Mouse (Mus musculus) kidney, embryonic 14.5 days (tissue): ENCODE results near the gene Kidins220. TPM values are rescaled to one million over a fixed set of nuclear protein-coding genes. Genes with fewer than 3 reads are reported as not detected.

ENCODE experiments used
- ATAC-seq: fragments of 200-750 bp; cut with Nextera tagmentation; 2 replicates; pipeline ENCODE4 v1.8.0; 2017; ENCODE audit warnings: moderate number of reproducible peaks, mild to moderate bottlenecking, moderate TSS enrichment, moderate library complexity; ENCODE audit not compliant: low FRiP score, low TSS enrichment
- H3K27ac ChIP-seq: fragments of 300-500 bp; sonication (generic); 2 replicates; pipeline ENCODE4 v1.5.1; 2014; ENCODE audit warnings: low read depth, mild to moderate bottlenecking, low read length, moderate library complexity, mixed read lengths
- H3K27me3 ChIP-seq: fragments of 300-500 bp; sonication (generic); 2 replicates; pipeline ENCODE4 v1.6.1; 2014; ENCODE audit warnings: mild to moderate bottlenecking, low read length; ENCODE audit not compliant: control insufficient read depth, insufficient read depth
- H3K36me3 ChIP-seq: fragments of 300-500 bp; sonication (generic); 2 replicates; pipeline ENCODE4 v1.6.1; 2014; ENCODE audit warnings: low read length, mixed read lengths; ENCODE audit not compliant: control insufficient read depth, insufficient read depth
- H3K4me1 ChIP-seq: fragments of 300-500 bp; sonication (generic); 2 replicates; pipeline ENCODE4 v1.6.1; 2014; ENCODE audit warnings: low read length, mixed read lengths; ENCODE audit not compliant: control insufficient read depth, insufficient read depth
- H3K4me2 ChIP-seq: fragments of 300-500 bp; sonication (generic); replicated peaks from 2 replicates; pipeline ENCODE4 v1.6.1; 2014; ENCODE audit warnings: low read depth, mild to moderate bottlenecking, low read length
- H3K4me3 ChIP-seq: fragments of 300-500 bp; sonication (generic); 2 replicates; pipeline ENCODE4 v1.5.1; 2014; ENCODE audit warnings: mild to moderate bottlenecking, low read length
- H3K9ac ChIP-seq: fragments of 300-500 bp; sonication (generic); 2 replicates; pipeline ENCODE4 v1.6.1; 2014; ENCODE audit warnings: low read depth, mild to moderate bottlenecking, low read length, moderate library complexity
- H3K9me3 ChIP-seq: fragments of 300-500 bp; sonication (generic); 2 replicates; pipeline ENCODE4 v1.6.1; 2016; ENCODE audit warnings: low read length; ENCODE audit not compliant: control insufficient read depth
- WGBS: fragments of 180-500 bp; shearing (Covaris S2); extraction: QIAGEN DNeasy Blood & Tissue Kit; methylation state at CpG from one replicate; pipeline ENCODE4 v1.1.7; 2014; 5-methylcytosine and 5-hydroxymethylcytosine counted together
- polyA plus RNA-seq: library from polyadenylated mRNA; unstranded; fragments of >200 nt; fragmentation: Nextera tagmentation; extraction: Ambion mirVana; gene quantifications from 2 replicates; pipeline ENCODE4 v1.2.1, GENCODE M21; 2014

Kidins220 gene
- polyA plus RNA-seq, 1 experiment from 2014 or later, result 38.2 TPM

GRCm38 (mm10) chr12:25095974-25096639 lies 121.4 kb downstream of the Kidins220 start:
- H3K9ac ChIP-seq, result peak overlapping the region; percentile 85
- peak overlapping the region; percentile 79 for H3K4me2 ChIP-seq
- no peaks in the 10 kb centered on the region for H3K27me3 ChIP-seq
- H3K4me3 ChIP-seq, result peak overlapping the region; percentile 82
- H3K4me1 ChIP-seq, result peaks cover 33% of the 10 kb centered on the region
- H3K36me3 ChIP-seq, result peaks cover 6% of the 10 kb centered on the region; the same call in 1 of the 2 replicates
- peak overlapping the region; percentile 98 for H3K27ac ChIP-seq
- H3K9me3 ChIP-seq, result no peaks in the 10 kb centered on the region
- ATAC-seq, result peak; percentile 85
- under 1% methylated on average over 41 of the region's 41 CpGs for WGBS

DNA sequence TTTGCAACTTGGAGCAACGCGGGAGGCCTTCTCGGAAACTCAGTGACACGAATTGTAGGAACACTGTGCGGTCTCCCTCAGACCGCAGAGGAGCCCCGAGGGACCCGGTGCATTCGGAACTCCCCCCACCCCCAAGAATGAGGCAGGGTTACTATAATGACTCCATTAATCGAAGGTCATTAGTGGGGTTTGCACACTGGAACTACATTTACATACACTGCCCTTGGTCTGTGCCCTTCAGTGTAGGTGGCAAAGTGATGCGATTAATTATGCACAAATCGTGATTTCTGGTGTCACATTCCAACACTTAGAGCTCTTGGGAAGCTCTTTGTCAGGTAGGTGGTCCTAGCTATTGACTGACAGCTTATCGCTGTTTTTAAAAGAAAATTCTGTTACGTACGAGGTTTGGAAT lies 121.9 kb downstream of the Kidins220 start:
- H3K9ac ChIP-seq, result peak overlapping the region; percentile 74
- H3K36me3 ChIP-seq, result peaks cover 6% of the 10 kb centered on the region; the same call in 1 of the 2 replicates
- no peak for ATAC-seq
- no peaks in the 10 kb centered on the region for H3K9me3 ChIP-seq
- no peaks in the 10 kb centered on the region for H3K27me3 ChIP-seq
- WGBS, result 2% methylated on average over 15 of the region's 15 CpGs
- H3K4me2 ChIP-seq, result peak overlapping the region; percentile 79
- H3K4me1 ChIP-seq, result peaks cover 38% of the 10 kb centered on the region
- peak overlapping the region; percentile 82 for H3K4me3 ChIP-seq
- peak overlapping the region; percentile 98 for H3K27ac ChIP-seq

GRCm38 (mm10) chr12:25097052-25097209 lies 122.2 kb downstream of the Kidins220 start, which contains the start of gene Id2:
TSS of gene Id2 (minus strand) at chr12:25097140.
- Histone ChIP-seq H3K4me3 (peak within 1 kb of the TSS; percentile 82), H3K9me3 (no peaks in the 10 kb centered on the region), H3K36me3 (peaks cover 6% of the 10 kb centered on the region; the same call in 1 of the 2 replicates), H3K4me1 (peaks cover 41% of the 10 kb centered on the region), H3K27ac (peak within 1 kb of the TSS; percentile 98), H3K27me3 (no peaks in the 10 kb centered on the region), H3K4me2 (peak within 1 kb of the TSS; percentile 79), H3K9ac (peak within 1 kb of the TSS; percentile 85)
- 0% methylated on average over 1 of the region's 1 CpGs for WGBS
- no peak for ATAC-seq

- Histone ChIP-seq H3K9ac (peak overlapping the region; percentile 55), H3K4me2 (peak overlapping the region; percentile 79), H3K27ac (peak overlapping the region; percentile 98), H3K4me3 (peak overlapping the region; percentile 82), H3K27me3 (no peaks in the 10 kb centered on the region), H3K36me3 (peaks cover 6% of the 10 kb centered on the region; the same call in 1 of the 2 replicates), H3K4me1 (peaks cover 40% of the 10 kb centered on the region), H3K9me3 (no peaks in the 10 kb centered on the region)
- WGBS, result 3% methylated on average over 28 of the region's 28 CpGs
- ATAC-seq, result no peak
Observed at GRCm38 (mm10) chr12:25097210-25098160, 122.8 kb downstream of the Kidins220 start.

DNA sequence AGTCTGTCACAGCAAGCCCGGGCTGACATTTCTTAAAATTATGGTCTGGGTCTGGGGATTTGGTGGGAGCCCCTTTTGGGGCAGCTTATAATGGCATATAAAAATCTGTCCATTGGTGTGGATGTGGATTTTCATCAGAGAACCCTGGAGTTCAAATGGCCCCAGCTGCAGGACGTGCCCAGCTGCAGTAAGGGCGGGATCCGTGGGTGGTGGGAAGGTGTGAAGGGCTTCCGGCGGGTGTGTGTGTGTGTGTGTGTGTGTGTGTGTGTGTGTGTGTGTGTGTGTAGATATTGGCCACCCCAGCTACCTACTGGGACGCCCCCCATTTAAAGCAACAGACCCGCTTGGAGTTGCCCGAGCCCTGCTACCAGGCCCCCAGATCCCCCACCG lies 123.4 kb downstream of the Kidins220 start:
- Histone ChIP-seq H3K4me3 (peak overlapping the region; percentile 44), H3K4me1 (peaks cover 34% of the 10 kb centered on the region), H3K27me3 (no peaks in the 10 kb centered on the region), H3K9me3 (no peaks in the 10 kb centered on the region), H3K4me2 (peak overlapping the region; percentile 79), H3K9ac (peak overlapping the region; percentile 55), H3K27ac (peak overlapping the region; percentile 98), H3K36me3 (peaks cover 5% of the 10 kb centered on the region; the same call in 1 of the 2 replicates)
- no peak for ATAC-seq
- 0% methylated on average over 10 of the region's 10 CpGs for WGBS

GRCm38 (mm10) chr12:25098561-25099312 lies 124.0 kb downstream of the Kidins220 start:
- Histone ChIP-seq H3K27me3 (no peaks in the 10 kb centered on the region), H3K36me3 (no peaks in the 10 kb centered on the region), H3K4me3 (peak overlapping the region; percentile 44), H3K9me3 (no peaks in the 10 kb centered on the region), H3K27ac (peak overlapping the region; percentile 98), H3K9ac (peak overlapping the region; percentile 74), H3K4me2 (peak overlapping the region; percentile 79), H3K4me1 (peaks cover 30% of the 10 kb centered on the region)
- peak; percentile 83 for ATAC-seq
- under 1% methylated on average over 61 of the region's 61 CpGs for WGBS

GRCm38 (mm10) chr12:25099313-25099562 lies 124.5 kb downstream of the Kidins220 start:
- Histone ChIP-seq H3K27me3 (no peaks in the 10 kb centered on the region), H3K9ac (peak overlapping the region; percentile 74), H3K9me3 (no peaks in the 10 kb centered on the region), H3K4me1 (peaks cover 30% of the 10 kb centered on the region), H3K4me2 (peak overlapping the region; percentile 79), H3K4me3 (peak overlapping the region; percentile 44), H3K36me3 (no peaks in the 10 kb centered on the region), H3K27ac (peak overlapping the region; percentile 98)
- peak; percentile 37 for ATAC-seq
- WGBS, result 0% methylated on average over 9 of the region's 9 CpGs

DNA sequence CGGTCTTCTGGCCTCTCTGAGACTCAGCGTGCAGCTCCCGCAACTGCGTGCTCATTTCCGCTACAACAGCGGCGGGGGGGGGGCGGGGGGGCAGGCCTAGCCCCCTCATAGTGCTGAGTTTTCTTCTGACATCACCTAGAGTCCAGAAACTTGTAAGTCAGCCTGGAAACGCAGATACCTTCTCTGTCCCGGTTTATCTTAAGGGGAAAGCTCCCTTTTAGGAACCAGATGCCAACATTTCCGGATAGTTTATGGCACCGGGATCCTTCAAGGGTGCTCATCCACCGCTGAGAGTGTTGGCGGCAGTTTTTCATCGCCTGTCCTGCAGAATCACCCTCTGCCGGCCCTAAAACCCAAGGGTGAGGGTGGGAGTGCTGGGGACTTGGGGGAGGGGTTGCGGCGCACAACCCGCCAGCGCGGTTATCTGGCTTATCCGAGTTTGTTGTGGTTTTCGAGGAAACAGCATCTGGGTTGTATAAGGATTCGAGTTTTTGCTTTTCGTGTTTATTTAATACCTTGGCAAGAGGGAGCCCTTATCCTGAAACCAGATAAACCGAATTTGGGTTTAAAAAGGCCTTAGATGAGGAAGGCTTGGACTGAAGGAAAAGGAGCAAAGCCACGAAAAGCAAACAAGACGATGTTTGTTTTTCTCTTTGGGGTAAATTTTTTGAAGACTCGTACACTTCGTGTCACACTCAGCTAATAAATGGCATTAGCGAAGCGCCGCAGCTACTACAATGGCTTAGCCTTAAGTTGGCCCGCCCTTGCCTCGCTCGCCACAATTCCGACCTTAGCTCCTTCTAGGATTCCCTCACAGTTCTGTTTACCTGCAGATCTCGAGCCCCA lies 125.1 kb downstream of the Kidins220 start:
- peak overlapping the region; percentile 79 for H3K4me2 ChIP-seq
- WGBS, result under 1% methylated on average over 38 of the region's 38 CpGs

More for the DNA sequence above, 125.1 kb downstream of the Kidins220 start:
- peaks cover 30% of the 10 kb centered on the region for H3K4me1 ChIP-seq
- no peaks in the 10 kb centered on the region for H3K9me3 ChIP-seq
- no peaks in the 10 kb centered on the region for H3K36me3 ChIP-seq
- H3K27me3 ChIP-seq, result no peaks in the 10 kb centered on the region
- peak overlapping the region; percentile 98 for H3K27ac ChIP-seq
- H3K9ac ChIP-seq, result peak overlapping the region; percentile 74
- no peak for ATAC-seq
- H3K4me3 ChIP-seq, result peak overlapping the region; percentile 44
